Mouse (Mus musculus) cerebellum, adult (tissue): Measurements from ENCODE around the gene Taf13.
"Not testable (repeated sequence)": the region's sequence is repeated elsewhere in the genome, so short reads cannot be mapped to it uniquely, and the experiment has no call there.

Experiments used
- ATAC-seq: cut with Nextera tagmentation; 2 replicates; pipeline ENCODE4 v1.9.2; 2017; ENCODE audit warnings: mild to moderate bottlenecking, moderate library complexity, mixed read lengths; ENCODE audit not compliant: insufficient number of reproducible peaks, low FRiP score, low TSS enrichment

Gene Taf13

DNA sequence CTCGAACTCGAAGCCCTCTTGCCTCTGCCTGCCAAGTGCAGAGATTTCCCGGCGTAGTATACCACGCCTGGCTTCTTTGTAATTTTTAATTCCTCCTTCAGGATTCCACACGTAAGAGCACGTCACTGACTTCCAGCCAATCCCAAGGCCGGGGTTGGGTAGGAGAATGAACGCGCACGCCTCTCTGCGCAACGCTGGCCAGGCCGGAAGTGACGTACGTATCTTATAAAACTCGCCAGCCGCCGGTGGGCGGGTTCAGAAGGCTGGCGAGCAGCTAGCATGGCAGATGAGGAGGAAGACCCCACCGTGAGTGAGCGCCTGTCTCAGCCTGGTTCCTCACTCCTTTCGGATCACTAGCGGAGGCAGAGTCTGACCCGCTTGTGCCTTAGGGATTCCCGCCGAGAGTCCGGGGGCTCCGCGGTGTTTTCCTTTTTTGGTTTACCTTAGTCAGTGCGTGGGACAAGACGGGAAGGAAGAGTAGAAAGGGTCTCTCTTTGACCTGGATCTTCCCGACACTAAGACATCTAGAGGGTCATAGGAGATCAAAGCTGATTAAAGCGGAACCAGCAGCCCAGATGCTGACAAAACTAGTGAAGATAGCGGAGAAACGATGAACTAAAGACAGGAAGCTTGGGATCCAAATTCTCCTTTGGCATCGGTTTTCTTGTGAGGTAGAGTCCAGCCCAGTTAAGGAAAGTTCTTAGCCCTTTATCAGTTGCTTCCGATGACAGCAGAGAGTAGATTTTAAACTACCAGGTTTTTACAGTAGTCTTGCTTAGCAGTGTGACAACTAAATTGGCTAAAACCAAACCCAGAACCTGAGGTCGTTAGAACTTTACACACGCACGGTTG is at the start of gene Taf13:
Gene Taf13 (plus strand): TSS at position 256 of the 852 bp plus-strand sequence.
- ATAC-seq = peak; percentile 97

DNA sequence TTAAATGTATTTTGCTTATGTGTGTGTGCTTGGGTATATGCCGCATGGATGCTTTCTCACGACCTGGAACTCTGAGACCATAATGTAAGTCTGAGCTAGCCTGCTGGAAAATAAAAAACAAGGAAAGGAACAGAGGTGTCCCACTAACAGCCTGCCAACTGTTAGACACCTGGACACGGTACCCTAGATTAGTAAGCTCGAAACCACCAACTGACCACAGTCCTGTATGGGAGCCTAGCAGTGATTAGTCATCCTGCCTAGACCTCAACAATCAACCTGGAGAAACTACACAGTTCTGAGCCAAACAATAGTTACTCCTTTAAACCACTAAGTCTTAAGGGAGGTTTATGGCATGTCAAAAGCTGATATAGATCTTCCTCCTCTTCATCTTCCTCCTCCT is 48.1 kb upstream of the Taf13 start:
- ATAC-seq = no peak

- no peak for ATAC-seq
These were observed 43.0 kb upstream of the Taf13 start for GRCm38 (mm10) chr3:108528489-108528888.

GRCm38 (mm10) chr3:108533114-108533885 is 38.2 kb upstream of the Taf13 start:
- no peak for ATAC-seq

DNA sequence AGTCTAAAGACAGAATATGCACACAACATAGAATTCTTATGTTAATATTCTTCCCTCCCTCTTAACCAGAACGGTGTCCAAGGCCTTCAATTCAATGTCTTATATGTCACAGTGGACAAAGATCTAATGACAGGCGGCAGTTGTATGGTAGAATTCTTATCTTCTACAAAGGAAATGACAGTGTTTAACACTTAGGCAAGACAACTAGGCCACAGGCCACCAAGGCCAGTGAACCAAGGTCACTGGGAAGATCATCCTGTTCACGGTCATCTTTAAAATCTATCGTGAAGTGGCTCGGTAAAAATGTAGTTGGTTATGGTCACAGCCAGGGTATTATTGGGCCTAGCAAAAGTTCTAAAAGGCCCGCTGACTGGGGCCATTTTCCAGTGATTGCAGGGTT is 37.5 kb upstream of the Taf13 start, which contains the start of gene 1700013F07Rik:
Gene 1700013F07Rik (plus strand): TSS at position 200 of the 400 bp plus-strand sequence.
- no peak for ATAC-seq

- no peak for ATAC-seq
These were observed 35.5 kb upstream of the Taf13 start for GRCm38 (mm10) chr3:108535896-108536516.

GRCm38 (mm10) chr3:108536517-108537260 is 34.8 kb upstream of the Taf13 start, which contains the start of gene 5330417C22Rik:
5330417C22Rik (minus strand) TSS chr3:108536536.
- peak; percentile 70 for ATAC-seq

GRCm38 (mm10) chr3:108537303-108537702 is 34.2 kb upstream of the Taf13 start:
- ATAC-seq = peak; percentile 85

DNA sequence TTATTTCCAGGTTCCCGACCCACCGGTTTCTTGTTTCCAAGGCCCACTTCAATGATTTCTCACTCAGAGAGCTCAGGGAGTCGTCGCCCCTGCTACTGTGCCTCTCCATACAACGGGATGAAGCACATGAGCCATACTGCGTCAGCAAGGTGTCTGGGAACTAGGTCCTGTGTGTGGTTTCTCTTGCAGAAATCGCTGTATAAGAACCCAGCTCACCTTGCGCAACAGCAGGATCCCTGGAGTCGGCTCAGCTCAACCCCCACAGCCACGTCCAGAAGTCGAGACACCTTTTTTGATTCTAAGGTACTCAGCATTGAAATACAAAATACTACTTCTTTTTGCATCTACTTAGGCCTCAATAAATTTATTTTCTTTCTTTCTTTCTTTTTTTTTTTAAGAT is 29.2 kb upstream of the Taf13 start:
- ATAC-seq = no peak

DNA sequence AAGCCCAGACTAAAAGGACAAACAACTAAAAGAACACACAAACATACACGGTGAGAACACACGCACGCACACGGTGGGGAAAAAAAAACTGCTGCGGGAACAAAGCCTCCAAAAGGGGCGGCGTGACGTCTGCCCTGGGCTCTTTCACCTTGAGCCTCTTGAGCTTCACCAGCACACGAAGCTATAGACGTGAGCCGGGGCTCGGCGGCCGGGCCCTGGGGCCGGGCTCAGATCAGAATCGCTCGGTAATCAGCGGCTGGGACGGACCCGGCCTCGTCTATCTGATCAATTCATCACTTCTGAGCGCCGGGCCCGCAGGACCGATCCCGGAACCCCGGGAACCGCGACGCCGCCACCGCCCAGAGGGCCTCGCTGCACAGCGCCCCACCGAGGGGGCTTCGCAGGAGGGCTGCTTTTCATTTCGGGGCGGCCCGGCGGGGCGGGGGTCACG is 17.4 kb upstream of the Taf13 start:
- peak; percentile 47 for ATAC-seq

DNA sequence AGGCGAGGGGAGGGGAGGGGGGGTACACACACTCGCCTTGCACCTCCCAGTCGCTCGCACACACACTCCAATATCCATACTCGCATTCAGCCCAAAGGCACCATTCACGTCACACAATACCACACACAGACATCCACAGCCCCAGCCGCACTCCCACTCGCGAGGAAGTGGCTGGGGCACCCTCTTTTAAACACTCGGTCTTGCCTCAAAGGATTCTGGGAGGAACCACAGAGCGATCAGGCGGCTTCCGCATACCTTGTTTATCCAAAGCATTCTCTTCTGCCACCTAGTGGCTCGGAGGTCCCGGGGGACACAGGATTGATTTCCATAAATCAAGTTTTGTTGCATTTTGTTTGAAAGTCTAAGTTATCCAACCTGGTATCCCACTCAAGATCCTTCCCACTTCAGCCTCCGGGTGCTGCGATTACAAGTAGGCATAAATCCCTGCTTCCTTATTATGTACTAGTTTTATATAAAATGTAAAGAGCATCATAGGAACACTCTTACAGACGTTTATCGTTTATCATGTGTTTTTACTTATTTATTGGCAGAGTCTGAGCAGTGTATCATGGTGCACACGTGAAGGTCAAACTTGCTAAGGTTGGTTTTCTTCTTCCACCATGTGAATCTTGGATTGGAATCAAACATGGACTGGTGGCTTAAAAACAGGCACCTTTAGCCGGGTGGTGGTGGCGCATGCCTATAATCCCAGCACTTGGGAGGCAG is 16.7 kb upstream of the Taf13 start:
- peak; percentile 94 for ATAC-seq

DNA sequence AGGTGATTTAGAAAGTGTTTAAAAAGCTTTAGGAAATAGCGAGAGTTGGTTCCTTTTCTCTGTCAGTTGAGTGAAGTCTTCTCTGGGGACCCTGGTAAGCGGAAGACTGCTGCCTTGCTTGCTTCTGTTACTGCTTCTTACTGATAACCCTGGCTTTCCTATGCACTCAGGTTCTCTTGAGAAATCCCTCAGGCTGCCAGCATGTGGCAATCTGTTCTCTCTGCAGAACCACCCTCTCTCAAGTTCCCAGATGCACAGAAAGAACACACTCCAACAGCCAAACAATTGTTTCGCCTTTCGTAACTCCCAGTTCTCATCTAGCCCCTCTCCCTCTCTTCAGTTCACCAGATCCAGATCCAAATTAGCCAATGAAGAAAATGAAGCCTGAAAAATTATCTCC is 13.6 kb upstream of the Taf13 start:
- no peak for ATAC-seq

GRCm38 (mm10) chr3:108562133-108562730 is 9.3 kb upstream of the Taf13 start, which contains the start of gene Tmem167b:
Tmem167b (minus strand) TSS chr3:108562466.
- peak; percentile 97 for ATAC-seq

DNA sequence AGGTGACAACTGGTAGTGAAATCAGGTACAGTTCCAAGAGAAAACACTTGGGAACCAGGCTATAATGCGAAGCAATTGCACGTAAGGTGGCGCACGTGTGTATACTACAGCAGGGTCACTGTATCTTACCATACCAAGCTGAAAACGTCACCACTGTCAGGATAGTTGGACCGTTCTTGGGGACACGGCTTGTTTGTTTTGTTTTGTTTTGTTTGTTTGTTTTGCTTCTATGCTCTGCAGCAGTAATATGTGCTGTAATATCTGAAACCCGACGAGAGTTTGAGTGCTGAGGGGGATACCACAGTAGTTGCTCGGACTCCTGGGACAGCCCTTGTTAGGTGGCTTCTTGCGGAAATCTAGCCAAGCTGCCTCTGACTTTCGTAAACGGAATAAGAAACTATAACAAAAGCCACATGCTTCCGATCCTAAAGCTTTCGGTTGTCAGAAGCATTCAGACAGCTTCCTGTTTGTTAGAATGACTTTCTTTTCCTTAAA is 8.7 kb upstream of the Taf13 start:
- peak; percentile 41 for ATAC-seq

- ATAC-seq = peak; percentile 26
These were observed 8.2 kb upstream of the Taf13 start for GRCm38 (mm10) chr3:108563309-108563708.

GRCm38 (mm10) chr3:108567990-108568877 is 3.3 kb upstream of the Taf13 start:
- ATAC-seq = no peak

- ATAC-seq = not testable (repeated sequence)
These were observed 1.9 kb upstream of the Taf13 start for GRCm38 (mm10) chr3:108569636-108570035.

DNA sequence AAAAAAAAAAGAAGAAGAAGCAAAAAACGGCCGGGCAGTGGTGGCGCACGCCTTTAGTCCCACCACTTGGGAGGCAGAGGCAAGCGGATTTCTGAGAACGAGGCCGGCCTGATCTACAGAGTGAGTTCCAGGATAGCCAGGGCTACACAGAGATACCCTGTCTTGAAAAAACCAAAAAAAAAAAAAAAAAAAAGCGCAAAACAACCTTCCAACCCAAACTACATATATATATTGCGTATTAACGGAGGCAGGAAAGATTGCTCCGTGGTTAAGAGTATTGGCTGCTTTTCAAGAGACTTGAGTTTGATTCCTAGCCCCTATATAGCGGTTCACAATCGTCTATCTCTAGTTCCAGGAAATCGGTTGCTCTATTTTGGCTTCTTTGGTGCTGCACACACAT is 685 bp upstream of the Taf13 start:
- ATAC-seq = no peak
